Comparison of ENCODE assay signal across 15 mouse cellular contexts in genomic region chr9:92265719-92266118, GRCm38 (mm10). TPM values are rescaled to one million over a fixed set of nuclear protein-coding genes. Genes with fewer than 3 reads are reported as not detected.
DNase-seq lines count a peak whose midpoint lies in the region; ATAC-seq and TF ChIP-seq lines count a peak whose summit lies in the region.
"Had no signal": no experiment of that assay in that cellular context is flagged by ENCODE, and none has a peak within 500 bp of the region (broad histone marks: within the 10 kb centered on the region; RNA-seq: fewer than 3 reads in every experiment).

No protein-coding gene starts in this region.

- no peak for ATAC-seq in intestine, postnatal 0 days

- TF ChIP-seq POLR2A in kidney, adult 2 months (IDR thresholded peaks at IDR 0.05; ENCODE audit: low read depth, low read length), result no peak
- TF ChIP-seq POLR2A in small intestine, adult 2 months (IDR thresholded peaks at IDR 0.05; ENCODE audit: low read depth, low read length), result no peak

- 58% methylated on average over 4 of the region's 4 CpGs for WGBS in kidney, adult 2 months
- 52% methylated on average over 4 of the region's 4 CpGs for WGBS in intestine, postnatal 0 days
- WGBS in small intestine, adult 2 months, result 37% methylated on average over 4 of the region's 4 CpGs

- no peak for TF ChIP-seq CTCF in kidney, adult 2 months (conservative IDR thresholded peaks at IDR 0.05; ENCODE audit: insufficient read depth, insufficient read length, low read depth, low read length)
- no peak for TF ChIP-seq CTCF in intestine, postnatal 0 days (IDR thresholded peaks at IDR 0.05; ENCODE audit: low read depth)
- no peak for TF ChIP-seq CTCF in small intestine, adult 2 months (IDR thresholded peaks at IDR 0.05; ENCODE audit: extremely low read depth, insufficient read length, insufficient replicate concordance, low read depth, low read length)

- H3K4me2 ChIP-seq in intestine, postnatal 0 days (replicated peaks; ENCODE audit: low read depth), result peak overlapping the region; percentile 27
- H3K4me2 ChIP-seq: lung, embryonic 15.5 days had no signal

- H3K4me1 ChIP-seq in kidney, adult 2 months (ENCODE audit: control insufficient read depth, insufficient read depth, low read length), result peaks cover 24% of the 10 kb centered on the region
- no peaks in the 10 kb centered on the region for H3K4me1 ChIP-seq in intestine, postnatal 0 days (replicated peaks; ENCODE audit: control insufficient read depth, insufficient read depth, low read length)
- H3K4me1 ChIP-seq in small intestine, adult 2 months (ENCODE audit: control insufficient read depth, insufficient read depth, insufficient read length, low read length), result peaks cover 16% of the 10 kb centered on the region
- H3K4me1 ChIP-seq: forebrain, embryonic 10.5 days; lung, embryonic 15.5 days had no signal

- no peak overlapping the region for H3K9ac ChIP-seq in intestine, postnatal 0 days (ENCODE audit: low read depth, low read length)
- H3K9ac ChIP-seq: lung, embryonic 15.5 days had no signal

- DNase-seq in kidney, adult 2 months, result no peak
- no peak for DNase-seq in kidney, postnatal 10 days
- peak; percentile 41 for DNase-seq in NIH3T3 (ENCODE audit: low read depth)
- no peak for DNase-seq in cerebellum, postnatal 14 days
- DNase-seq in yolk sac, embryonic 10.5 days (ENCODE audit: low spot score), result no peak
- no peak for DNase-seq in kidney, adult 9 months
- DNase-seq: gastrocnemius, postnatal 36 days; kidney, postnatal 14 days; retina, postnatal 1 day had no signal

- no peaks in the 10 kb centered on the region for H3K9me3 ChIP-seq in intestine, postnatal 0 days (ENCODE audit: control insufficient read depth)
- H3K9me3 ChIP-seq: forebrain, embryonic 10.5 days; lung, embryonic 15.5 days had no signal

- H3K4me3 ChIP-seq in kidney, adult 2 months (ENCODE audit: insufficient read depth, low read depth, low read length), result peak overlapping the region; percentile 21; the same call in 1 of the 2 replicates
- no peak overlapping the region for H3K4me3 ChIP-seq in intestine, postnatal 0 days (ENCODE audit: low read depth, low read length)
- H3K4me3 ChIP-seq in small intestine, adult 2 months (ENCODE audit: low read depth, low read length), result no peak overlapping the region
- H3K4me3 ChIP-seq: forebrain, embryonic 10.5 days; lung, embryonic 15.5 days had no signal

- peaks cover 5% of the 10 kb centered on the region; the same call in 1 of the 2 replicates for H3K36me3 ChIP-seq in kidney, adult 2 months (ENCODE audit: control insufficient read depth, insufficient read depth, low read length)
- H3K36me3 ChIP-seq in intestine, postnatal 0 days (ENCODE audit: control insufficient read depth, insufficient read depth), result peaks cover 40% of the 10 kb centered on the region
- H3K36me3 ChIP-seq in small intestine, adult 2 months (ENCODE audit: control insufficient read depth, insufficient read depth, low read length), result peaks cover 36% of the 10 kb centered on the region

- peak overlapping the region; percentile 75 for H3K27ac ChIP-seq in kidney, adult 2 months (ENCODE audit: insufficient read depth, low read depth, low read length)
- no peak overlapping the region for H3K27ac ChIP-seq in intestine, postnatal 0 days (ENCODE audit: low read depth, low read length)
- H3K27ac ChIP-seq in small intestine, adult 2 months (ENCODE audit: insufficient read depth, low read depth, low read length), result peak overlapping the region; percentile 33; the same call in 1 of the 2 replicates
- H3K27ac ChIP-seq: forebrain, embryonic 10.5 days; lung, embryonic 15.5 days had no signal

- H3K27me3 ChIP-seq in kidney, adult 2 months (replicated peaks; ENCODE audit: control insufficient read depth, insufficient read depth, low read length), result no peaks in the 10 kb centered on the region
- no peaks in the 10 kb centered on the region for H3K27me3 ChIP-seq in intestine, postnatal 0 days (replicated peaks; ENCODE audit: control insufficient read depth, insufficient read depth, low read length)
- H3K27me3 ChIP-seq in small intestine, adult 2 months (ENCODE audit: control insufficient read depth, insufficient read depth, low read length), result no peaks in the 10 kb centered on the region
- H3K27me3 ChIP-seq: lung, embryonic 15.5 days had no signal

RNA-seq across cellular contexts. Expression of gene Plscr2, which starts 9.7 kb away (rescaled TPM):
- polyA plus RNA-seq in kidney, adult 2 months (2012; rRNA removed), result 193 and 201 TPM in 2 replicates
- 2.8 TPM in 2 replicates for polyA plus RNA-seq in intestine, postnatal 0 days (2015; fragmentation: Nextera tagmentation; extraction: Ambion mirVana)
- 0.80 and 1.0 TPM in 2 replicates for polyA plus RNA-seq in small intestine, adult 2 months (2012; rRNA removed)

RNA-seq across cellular contexts. Expression of gene Plscr1, which starts 16.2 kb away (rescaled TPM):
- polyA plus RNA-seq in kidney, adult 2 months (2012; rRNA removed), result 21.7 and 26.1 TPM in 2 replicates
- polyA plus RNA-seq in intestine, postnatal 0 days (2015; fragmentation: Nextera tagmentation; extraction: Ambion mirVana), result 152 TPM in 2 replicates
- polyA plus RNA-seq in small intestine, adult 2 months (2012; rRNA removed), result 8.1 and 14.0 TPM in 2 replicates

RNA-seq across cellular contexts. Expression of gene 1700057G04Rik, which starts 43.5 kb away (rescaled TPM):
- polyA plus RNA-seq in kidney, adult 2 months (2012; rRNA removed), result not detected in 2 replicates
- not detected in 2 replicates for polyA plus RNA-seq in intestine, postnatal 0 days (2015; fragmentation: Nextera tagmentation; extraction: Ambion mirVana)
- not detected in 2 replicates for polyA plus RNA-seq in small intestine, adult 2 months (2012; rRNA removed)
- polyA plus RNA-seq: cortical plate, adult 2 months; forebrain, embryonic 10.5 days; lung, embryonic 15.5 days; stomach, embryonic 14.5 days had no signal

Comparison
In these comparisons a context has a peak if more than half of its experiments do, and no peak if none do; other contexts are left out.
1. RNA of gene Plscr2, which starts 9.7 kb away (polyA plus RNA-seq): 193 to 201 TPM in kidney, adult 2 months; 2.8 TPM in intestine, postnatal 0 days and 0.80 to 1.0 TPM in small intestine, adult 2 months; every median in the first group is over 10 times any median in the second.